Mouse (Mus musculus) 3T3-L1 (cell line): ENCODE data around the gene Golga2.

Experiments
- DNase-seq: peaks from one replicate; pipeline ENCODE4 v3.0.0-alpha.2; 2015; ENCODE audit warnings: low read depth, low spot score

Golga2 gene

GRCm38 (mm10) chr2:32342539-32343350, 55.6 kb downstream of the Golga2 start:
- DNase-seq = peak; percentile 99

- no peak for DNase-seq
Observed at GRCm38 (mm10) chr2:32343351-32343671, 56.1 kb downstream of the Golga2 start.

GRCm38 (mm10) chr2:32344056-32344455, 56.9 kb downstream of the Golga2 start:
- no peak for DNase-seq

DNA sequence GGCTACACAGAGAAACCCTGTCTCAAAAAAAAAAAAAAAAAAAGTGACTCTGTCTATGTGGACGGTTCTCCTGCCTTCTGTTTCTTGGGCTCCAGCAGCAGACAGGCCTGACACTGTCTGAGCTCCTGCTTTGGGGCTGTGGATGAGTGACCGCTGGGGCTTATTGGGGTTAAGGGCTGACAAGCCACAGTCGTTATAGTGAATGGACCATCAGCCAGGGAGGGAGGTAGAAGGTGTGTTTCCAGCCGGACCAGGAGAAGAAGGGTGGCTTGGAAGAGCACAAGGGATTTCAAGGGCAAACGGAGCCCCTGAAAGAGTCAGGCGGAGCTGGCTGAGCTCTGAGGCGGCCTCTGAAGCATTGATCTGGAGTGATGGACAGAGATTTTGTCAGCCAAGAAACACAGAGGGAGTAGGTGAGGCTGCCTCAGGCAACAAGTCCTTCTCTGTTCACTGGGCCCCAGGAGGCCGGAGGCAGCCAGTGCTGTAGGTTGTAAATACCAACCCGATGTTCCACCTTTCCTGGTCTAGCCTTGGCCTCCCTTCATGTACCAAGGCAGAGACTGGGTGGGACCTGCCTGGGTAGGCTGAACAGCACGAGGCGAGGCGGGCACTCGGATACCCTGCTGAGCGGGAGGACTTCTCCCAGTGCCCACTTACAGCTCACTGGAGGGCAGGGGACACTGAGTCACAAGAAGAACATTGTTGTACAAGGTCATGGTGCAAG, 57.6 kb downstream of the Golga2 start:
- no peak for DNase-seq

DNA sequence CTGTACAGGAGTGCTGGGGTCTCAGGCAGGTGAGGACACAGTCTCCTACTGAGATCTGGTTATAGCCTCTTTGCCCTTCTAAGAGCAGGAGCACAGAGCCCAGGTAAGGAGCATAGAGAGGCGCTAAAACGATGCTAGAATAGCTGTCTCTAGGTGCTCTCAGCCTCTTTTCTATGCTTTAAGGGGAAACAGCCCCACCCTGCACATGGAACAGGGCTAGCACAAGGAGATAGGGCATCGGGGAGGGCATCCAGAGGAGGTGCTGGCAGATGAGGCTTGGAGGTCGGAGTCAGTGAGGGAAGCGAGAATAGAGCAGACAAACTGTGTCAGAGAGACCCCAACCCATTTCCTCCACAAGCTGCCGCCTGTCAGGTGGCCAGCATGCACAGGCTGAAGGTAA, 59.8 kb downstream of the Golga2 start:
- DNase-seq = no peak

DNA sequence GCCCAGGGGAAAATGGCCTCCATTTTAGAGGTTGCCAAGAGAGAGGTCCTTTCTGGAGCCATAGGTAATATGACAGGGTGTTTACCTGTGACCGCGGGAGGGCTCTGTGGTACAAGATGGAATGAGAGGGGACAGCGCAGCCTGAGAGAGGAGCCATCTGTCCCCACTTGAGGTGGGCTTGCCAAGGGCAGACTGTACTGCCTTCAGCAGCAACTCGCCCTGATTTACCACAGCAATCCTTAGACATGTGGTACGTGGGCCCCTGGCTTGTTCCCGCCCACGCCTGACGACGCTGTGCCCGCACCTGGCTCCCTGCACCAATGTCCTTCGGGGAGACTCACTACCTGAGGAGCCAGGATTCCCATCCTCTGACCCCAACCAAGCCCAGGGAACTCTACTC, 61.1 kb downstream of the Golga2 start:
- no peak for DNase-seq

DNA sequence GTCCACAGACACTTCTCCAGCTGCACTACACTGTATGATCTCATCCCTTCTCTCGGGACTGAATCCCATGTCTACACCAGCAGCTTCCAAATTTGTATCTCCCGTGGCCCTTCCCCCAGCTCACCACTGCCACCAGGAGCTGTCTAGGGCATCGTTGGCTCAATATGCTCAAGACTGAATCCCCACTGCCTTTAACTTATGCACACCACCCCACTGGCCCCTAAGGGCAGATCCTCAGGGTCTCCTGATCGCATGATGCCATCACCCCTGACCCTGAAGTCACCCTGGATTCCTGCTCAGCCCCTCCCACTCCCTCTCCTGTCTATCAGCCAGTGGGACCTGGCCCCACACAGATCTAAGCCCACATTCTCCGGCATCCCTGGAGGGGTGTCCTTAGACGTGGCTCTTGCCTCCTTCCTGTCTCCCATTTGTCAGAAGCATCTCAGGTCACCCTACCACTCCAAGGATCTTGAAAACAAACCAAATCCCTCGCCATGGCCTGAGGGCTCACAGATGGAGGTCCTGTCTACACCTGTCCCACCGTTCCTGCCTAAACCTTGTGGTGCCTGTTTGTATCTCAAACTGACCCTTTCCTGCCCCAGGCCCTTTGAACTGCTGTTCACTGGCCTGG, 62.6 kb downstream of the Golga2 start:
- DNase-seq = no peak

DNA sequence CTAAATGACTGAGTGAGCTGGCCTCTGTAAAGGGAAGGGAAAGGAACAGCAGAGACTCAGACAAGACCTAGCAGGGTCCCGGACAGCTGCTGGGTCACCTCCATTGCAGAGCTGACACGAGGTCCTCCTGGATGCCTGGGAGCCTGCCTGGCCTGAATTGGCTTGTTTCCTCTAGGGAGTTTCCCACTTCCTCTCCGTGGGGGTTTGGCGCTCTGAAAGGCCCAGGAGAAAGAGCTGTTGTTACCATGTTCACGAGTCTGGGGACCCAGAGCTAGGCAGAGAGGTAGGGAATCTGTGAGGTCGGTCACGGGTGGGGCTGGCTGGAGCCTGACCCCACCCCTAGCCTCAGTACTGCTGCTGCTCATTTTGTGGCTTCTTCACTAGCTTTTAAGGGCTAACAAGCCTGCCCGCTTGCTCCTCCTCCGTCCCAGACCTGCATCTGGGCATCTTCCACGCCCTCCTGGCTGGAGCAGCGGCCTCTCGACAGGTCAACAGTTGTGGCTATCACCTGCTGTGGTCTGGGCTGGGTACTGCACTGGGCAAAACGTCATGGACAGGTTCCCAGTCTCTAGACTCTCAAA, 63.4 kb downstream of the Golga2 start:
- DNase-seq = peak; percentile 31

GRCm38 (mm10) chr2:32351471-32351961, 64.3 kb downstream of the Golga2 start:
- no peak for DNase-seq

DNA sequence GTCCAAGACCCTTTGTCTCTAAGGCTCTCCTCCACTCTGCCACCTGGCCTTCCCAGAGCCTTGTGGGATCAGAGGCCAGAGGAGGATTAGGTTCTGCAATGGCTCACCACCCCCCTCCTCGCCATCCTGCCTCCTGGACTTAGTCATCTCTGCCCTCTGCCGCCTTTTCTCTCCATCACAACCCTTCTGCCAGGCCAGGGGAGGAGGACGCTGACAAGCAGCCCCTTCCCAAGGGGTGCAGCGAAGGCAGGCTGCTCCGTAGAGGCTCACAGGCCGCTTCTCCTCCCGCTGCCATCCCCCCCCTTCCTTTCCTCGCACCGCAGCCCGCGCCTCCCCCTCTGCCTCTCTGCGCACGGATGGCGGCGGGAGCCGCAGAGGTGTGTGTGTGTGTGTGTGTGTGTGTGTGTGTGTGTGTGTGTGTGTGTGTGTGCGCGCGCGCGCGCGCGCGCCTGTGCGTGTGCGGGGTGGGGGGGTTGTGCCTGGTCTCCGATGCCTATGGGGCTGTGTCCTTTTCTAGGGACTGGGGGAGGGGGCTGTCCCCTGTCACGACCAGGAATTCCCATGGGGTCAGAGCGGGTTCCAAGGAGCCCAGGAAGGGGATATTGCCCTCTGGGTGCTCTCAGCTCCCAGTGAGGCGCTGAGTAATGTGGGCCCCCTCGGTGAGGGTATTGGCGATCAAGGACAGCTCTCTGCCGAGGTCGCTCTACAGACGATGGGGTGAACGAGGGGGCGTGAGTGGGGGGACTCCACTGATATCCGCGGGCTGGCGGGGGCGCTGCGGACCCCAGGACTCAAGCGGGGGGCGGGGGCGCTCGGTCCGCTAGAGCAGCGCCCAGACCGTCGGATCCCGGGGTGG, 65.2 kb downstream of the Golga2 start, which contains the start of gene Ciz1:
TSS of gene Ciz1 (plus strand) at position 177 of the 856 bp plus-strand sequence.
- DNase-seq = peak; percentile 67

DNA sequence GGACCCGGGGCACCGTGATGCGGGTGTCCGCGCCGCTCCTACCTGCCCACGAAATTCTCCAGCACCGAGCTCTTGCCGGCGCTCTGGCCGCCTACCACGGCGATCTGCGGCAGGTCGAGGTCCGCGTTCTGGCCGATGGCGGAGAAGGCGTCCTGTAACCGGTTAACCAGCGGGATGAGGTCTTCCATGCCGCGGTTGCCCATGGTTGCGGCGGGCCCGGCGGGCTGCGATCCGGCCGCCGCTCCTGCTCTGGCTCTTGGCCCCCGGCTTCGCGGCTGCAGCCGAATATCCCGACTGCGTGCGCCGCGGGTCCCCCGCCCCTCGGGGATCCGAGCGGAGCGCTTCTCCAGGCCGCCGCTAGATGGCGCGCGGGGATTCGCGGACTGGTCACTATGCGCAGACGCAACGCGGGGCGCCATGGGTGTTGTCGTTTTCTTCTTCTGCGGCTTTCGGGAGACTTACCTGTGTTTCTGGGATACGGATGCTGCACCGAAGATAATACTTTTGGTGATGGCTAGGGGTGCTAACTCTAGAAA, 65.9 kb downstream of the Golga2 start, which contains the start of gene Dnm1:
TSS of gene Dnm1 (minus strand) at position 332 of the 536 bp plus-strand sequence.
- peak; percentile 88 for DNase-seq

DNA sequence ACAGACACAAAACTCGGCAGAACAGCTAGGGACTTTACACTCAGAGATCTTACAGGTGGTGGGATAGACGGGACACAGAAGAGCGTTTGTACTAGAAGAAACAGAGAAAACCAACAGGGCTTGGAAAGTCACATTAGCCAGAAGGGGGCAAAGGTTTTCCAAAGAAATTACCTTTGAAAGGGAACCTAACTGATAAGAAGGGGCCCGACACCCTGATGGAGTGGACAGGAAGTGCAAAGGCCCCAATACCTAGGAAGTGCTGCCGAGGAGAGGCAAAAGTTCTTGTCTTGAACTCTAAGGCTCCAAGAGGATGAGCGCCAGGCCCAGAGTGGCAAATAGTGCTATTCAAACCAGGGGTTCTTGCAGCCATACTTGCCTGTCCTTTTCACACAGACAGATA, 66.7 kb downstream of the Golga2 start:
- no peak for DNase-seq

GRCm38 (mm10) chr2:32354336-32354895, 67.2 kb downstream of the Golga2 start:
- no peak for DNase-seq

GRCm38 (mm10) chr2:32356216-32356615, 69.0 kb downstream of the Golga2 start:
- DNase-seq = no peak
